Mouse (Mus musculus): Measurements from ENCODE around the gene Fam192a. TPM values are rescaled to one million over a fixed set of nuclear protein-coding genes. Genes with fewer than 3 reads are reported as not detected.

The Fam192a gene
- polyA plus RNA-seq (2015; fragmentation: Nextera tagmentation; extraction: Ambion mirVana) = 58.4 and 58.6 TPM in 2 replicates

DNA sequence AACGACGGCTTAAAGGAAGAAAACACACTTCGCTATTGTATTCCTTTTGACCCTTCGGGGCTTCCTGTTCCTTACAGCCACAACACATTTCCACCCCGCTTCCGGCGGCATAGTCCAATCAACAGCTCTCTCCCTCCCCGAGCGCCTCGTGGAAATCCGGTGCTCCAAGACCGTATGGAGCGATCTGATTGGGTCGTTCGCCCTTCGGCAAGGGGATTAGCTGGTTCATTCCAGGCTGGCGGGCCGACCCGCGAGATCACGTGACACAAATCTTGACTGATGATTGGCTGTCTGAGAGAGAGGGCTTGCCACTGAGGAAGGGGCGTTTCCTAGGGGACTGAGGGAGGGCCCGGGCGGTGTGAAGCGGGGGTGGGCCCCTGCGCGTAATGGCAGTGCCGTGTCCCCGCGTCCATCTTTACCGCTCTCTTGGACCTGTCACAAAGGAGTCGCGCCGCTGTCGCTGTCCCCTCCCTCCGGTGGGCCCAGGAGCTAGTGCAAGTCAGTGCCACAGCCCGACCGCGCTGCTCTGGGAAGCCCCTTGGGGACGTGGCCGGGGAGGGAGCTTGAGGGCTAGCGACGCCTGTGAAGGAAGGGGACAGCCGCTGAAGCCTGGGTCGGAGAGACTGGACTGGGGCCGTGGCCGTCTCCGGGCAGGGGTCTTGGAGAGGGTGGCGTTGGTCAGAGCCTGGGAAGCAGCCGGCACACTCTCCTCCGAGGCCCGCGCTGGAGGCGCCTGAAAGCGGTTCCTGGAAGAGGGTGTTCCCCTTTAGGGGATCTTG, at the start of gene Fam192a, which contains the start of gene Rspry1:
Gene Fam192a, minus strand, starts transcription at position 391 of the 779 bp plus-strand sequence.
Gene Rspry1, plus strand, starts transcription at position 331 of the 779 bp plus-strand sequence.
- no peaks in the 10 kb centered on the region for H3K9me3 ChIP-seq (replicated peaks; ENCODE audit: control insufficient read depth, low read length)
- H3K27ac ChIP-seq (ENCODE audit: low read length) = peak within 1 kb of the TSS; percentile 93
- peak; percentile 100 for ATAC-seq (ENCODE audit: insufficient read depth, low FRiP score)
- no peaks in the 10 kb centered on the region for H3K36me3 ChIP-seq (ENCODE audit: control insufficient read depth, insufficient read depth, low read length)
- peak within 1 kb of the TSS; percentile 98 for H3K4me3 ChIP-seq (replicated peaks; ENCODE audit: low read length)
- under 1% methylated on average over 54 of the region's 55 CpGs for WGBS
- peaks cover 12% of the 10 kb centered on the region for H3K4me1 ChIP-seq (ENCODE audit: control insufficient read depth, insufficient read depth, low read length)
- no peaks in the 10 kb centered on the region for H3K27me3 ChIP-seq (ENCODE audit: control insufficient read depth, insufficient read depth, low read length)
- H3K9ac ChIP-seq (ENCODE audit: low read length) = peak within 1 kb of the TSS; percentile 98
- peak within 1 kb of the TSS; percentile 97 for H3K4me2 ChIP-seq (ENCODE audit: low read depth, low read length)

DNA sequence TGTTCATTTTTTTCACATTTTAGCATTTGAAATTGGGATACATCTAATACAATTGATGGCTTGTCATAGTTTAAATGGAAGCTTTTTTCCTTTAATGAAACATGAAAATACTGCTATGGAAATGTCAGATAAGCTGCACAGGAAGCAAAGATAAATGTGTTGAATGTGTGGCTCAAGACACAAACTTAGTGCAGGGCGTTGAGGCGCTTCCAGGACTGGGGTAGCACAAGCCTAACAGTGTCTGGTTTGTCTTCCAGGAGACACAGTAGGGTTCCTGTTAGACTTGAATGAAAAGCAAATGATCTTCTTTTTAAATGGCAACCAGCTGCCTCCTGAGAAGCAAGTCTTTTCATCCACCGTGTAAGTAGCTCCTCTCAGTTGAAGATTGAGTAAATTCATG, 47.7 kb upstream of the Fam192a start:
- H3K27me3 ChIP-seq (ENCODE audit: control insufficient read depth, insufficient read depth, low read length) = no peaks in the 10 kb centered on the region
- no peak overlapping the region for H3K9ac ChIP-seq (ENCODE audit: low read length)
- no peak overlapping the region for H3K4me3 ChIP-seq (replicated peaks; ENCODE audit: low read length)
- no peak overlapping the region for H3K27ac ChIP-seq (ENCODE audit: low read length)
- peaks cover 12% of the 10 kb centered on the region; the same call in 1 of the 2 replicates for H3K36me3 ChIP-seq (ENCODE audit: control insufficient read depth, insufficient read depth, low read length)
- no peaks in the 10 kb centered on the region for H3K9me3 ChIP-seq (replicated peaks; ENCODE audit: control insufficient read depth, low read length)
- 80% methylated on average over 3 of the region's 3 CpGs for WGBS
- H3K4me1 ChIP-seq (ENCODE audit: control insufficient read depth, insufficient read depth, low read length) = no peaks in the 10 kb centered on the region
- ATAC-seq (ENCODE audit: insufficient read depth, low FRiP score) = no peak
- H3K4me2 ChIP-seq (ENCODE audit: low read depth, low read length) = no peak overlapping the region

DNA sequence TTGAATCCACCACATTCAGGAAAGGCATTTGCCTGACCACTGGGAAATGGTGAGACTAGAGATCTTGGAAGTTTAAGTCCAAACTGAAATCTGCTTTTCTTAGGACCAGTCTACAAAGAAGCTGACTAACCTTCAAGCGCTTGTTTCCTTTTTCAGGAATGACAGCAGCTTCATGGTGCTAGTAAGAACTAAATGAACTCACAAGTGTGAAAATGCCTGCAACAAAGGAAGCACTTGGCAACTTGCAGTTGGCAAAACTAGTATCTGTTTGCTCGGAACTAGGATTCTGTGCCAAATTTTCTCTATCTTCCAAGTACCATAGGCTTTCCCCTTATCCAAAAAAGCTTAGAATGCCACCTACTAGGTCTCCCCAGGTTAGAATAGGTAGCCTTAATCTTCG, 44.4 kb upstream of the Fam192a start:
- Histone ChIP-seq H3K9me3 (replicated peaks; ENCODE audit: control insufficient read depth, low read length) (no peaks in the 10 kb centered on the region), H3K9ac (ENCODE audit: low read length) (no peak overlapping the region), H3K36me3 (ENCODE audit: control insufficient read depth, insufficient read depth, low read length) (peaks cover 15% of the 10 kb centered on the region; the same call in 1 of the 2 replicates), H3K27ac (ENCODE audit: low read length) (no peak overlapping the region), H3K4me2 (ENCODE audit: low read depth, low read length) (no peak overlapping the region), H3K4me1 (ENCODE audit: control insufficient read depth, insufficient read depth, low read length) (no peaks in the 10 kb centered on the region), H3K4me3 (replicated peaks; ENCODE audit: low read length) (no peak overlapping the region), H3K27me3 (ENCODE audit: control insufficient read depth, insufficient read depth, low read length) (no peaks in the 10 kb centered on the region)
- WGBS = 94% methylated on average over 3 of the region's 3 CpGs
- no peak for ATAC-seq (ENCODE audit: insufficient read depth, low FRiP score)

DNA sequence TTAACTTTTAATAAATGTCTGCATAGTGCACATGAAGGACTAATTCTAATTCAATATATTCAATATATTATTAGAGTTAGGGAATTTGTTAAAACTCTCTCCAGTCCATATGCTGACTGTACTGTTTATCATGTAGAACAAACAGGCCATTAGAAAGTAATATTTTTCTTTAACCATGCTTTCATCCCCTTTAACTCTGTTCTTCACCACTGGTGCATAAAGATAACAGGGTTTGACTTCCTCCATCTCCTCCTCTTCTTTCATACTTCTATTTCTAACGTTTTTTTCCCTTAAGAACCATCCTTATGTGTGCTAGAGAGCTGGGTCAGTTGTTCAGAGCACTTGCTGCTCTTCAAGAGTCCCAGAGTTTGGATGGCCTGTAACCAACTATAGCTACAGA, 43.4 kb upstream of the Fam192a start:
- no peak overlapping the region for H3K27ac ChIP-seq (ENCODE audit: low read length)
- no peaks in the 10 kb centered on the region for H3K27me3 ChIP-seq (ENCODE audit: control insufficient read depth, insufficient read depth, low read length)
- no peak overlapping the region for H3K4me2 ChIP-seq (ENCODE audit: low read depth, low read length)
- WGBS = 47% methylated on average over 1 of the region's 1 CpGs
- H3K9ac ChIP-seq (ENCODE audit: low read length) = no peak overlapping the region
- peaks cover 18% of the 10 kb centered on the region; the same call in 1 of the 2 replicates for H3K36me3 ChIP-seq (ENCODE audit: control insufficient read depth, insufficient read depth, low read length)
- no peaks in the 10 kb centered on the region for H3K9me3 ChIP-seq (replicated peaks; ENCODE audit: control insufficient read depth, low read length)
- no peak overlapping the region for H3K4me3 ChIP-seq (replicated peaks; ENCODE audit: low read length)
- ATAC-seq (ENCODE audit: insufficient read depth, low FRiP score) = no peak
- no peaks in the 10 kb centered on the region for H3K4me1 ChIP-seq (ENCODE audit: control insufficient read depth, insufficient read depth, low read length)

DNA sequence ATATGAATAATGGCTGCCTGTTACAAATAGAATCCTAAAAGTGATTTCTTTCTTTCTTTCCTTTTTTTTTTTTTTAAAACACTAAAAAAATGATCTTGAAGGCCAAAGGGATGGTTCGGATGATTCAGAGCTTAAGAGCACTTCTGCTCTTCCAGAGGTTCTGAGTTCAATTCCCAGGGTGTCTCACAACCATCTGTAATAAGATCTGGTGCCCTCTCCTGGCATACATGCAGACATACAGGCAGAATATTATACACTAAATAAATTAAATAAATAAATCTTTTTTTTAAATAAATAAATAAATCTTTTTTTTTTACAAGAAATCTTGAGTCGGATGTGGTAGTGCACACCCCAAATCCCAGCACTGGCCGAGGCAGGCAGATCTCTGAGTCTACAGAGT, 40.1 kb upstream of the Fam192a start:
- no peak overlapping the region for H3K4me2 ChIP-seq (ENCODE audit: low read depth, low read length)
- H3K9ac ChIP-seq (ENCODE audit: low read length) = no peak overlapping the region
- H3K27ac ChIP-seq (ENCODE audit: low read length) = no peak overlapping the region
- peaks cover 29% of the 10 kb centered on the region for H3K36me3 ChIP-seq (ENCODE audit: control insufficient read depth, insufficient read depth, low read length)
- H3K4me1 ChIP-seq (ENCODE audit: control insufficient read depth, insufficient read depth, low read length) = no peaks in the 10 kb centered on the region
- no peak overlapping the region for H3K4me3 ChIP-seq (replicated peaks; ENCODE audit: low read length)
- ATAC-seq (ENCODE audit: insufficient read depth, low FRiP score) = no peak
- 89% methylated on average over 3 of the region's 3 CpGs for WGBS
- no peaks in the 10 kb centered on the region for H3K27me3 ChIP-seq (ENCODE audit: control insufficient read depth, insufficient read depth, low read length)
- no peaks in the 10 kb centered on the region for H3K9me3 ChIP-seq (replicated peaks; ENCODE audit: control insufficient read depth, low read length)

DNA sequence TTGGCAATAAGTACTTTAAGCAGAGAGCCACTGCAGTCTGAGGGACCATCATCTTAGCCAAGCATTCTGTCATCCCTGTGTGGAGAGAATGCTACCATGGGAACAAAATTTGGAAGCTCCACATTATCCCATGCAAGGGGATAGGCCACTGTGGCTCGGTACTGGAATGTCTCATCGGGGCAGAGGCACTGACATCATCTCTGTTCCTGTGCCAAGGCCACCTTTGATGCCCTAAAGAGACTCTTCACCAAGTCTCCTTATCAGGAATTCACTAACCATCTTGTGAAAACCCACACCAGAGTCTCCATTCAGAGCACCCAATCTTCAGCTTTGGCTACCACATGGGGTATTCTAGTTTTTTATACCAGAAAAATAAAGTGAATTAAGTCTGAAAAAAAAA, 39.4 kb upstream of the Fam192a start:
- no peaks in the 10 kb centered on the region for H3K9me3 ChIP-seq (replicated peaks; ENCODE audit: control insufficient read depth, low read length)
- H3K4me2 ChIP-seq (ENCODE audit: low read depth, low read length) = no peak overlapping the region
- H3K4me1 ChIP-seq (ENCODE audit: control insufficient read depth, insufficient read depth, low read length) = no peaks in the 10 kb centered on the region
- H3K4me3 ChIP-seq (replicated peaks; ENCODE audit: low read length) = no peak overlapping the region
- no peak overlapping the region for H3K9ac ChIP-seq (ENCODE audit: low read length)
- H3K36me3 ChIP-seq (ENCODE audit: control insufficient read depth, insufficient read depth, low read length) = peaks cover 24% of the 10 kb centered on the region
- 95% methylated on average over 2 of the region's 2 CpGs for WGBS
- no peaks in the 10 kb centered on the region for H3K27me3 ChIP-seq (ENCODE audit: control insufficient read depth, insufficient read depth, low read length)
- no peak for ATAC-seq (ENCODE audit: insufficient read depth, low FRiP score)
- H3K27ac ChIP-seq (ENCODE audit: low read length) = no peak overlapping the region

DNA sequence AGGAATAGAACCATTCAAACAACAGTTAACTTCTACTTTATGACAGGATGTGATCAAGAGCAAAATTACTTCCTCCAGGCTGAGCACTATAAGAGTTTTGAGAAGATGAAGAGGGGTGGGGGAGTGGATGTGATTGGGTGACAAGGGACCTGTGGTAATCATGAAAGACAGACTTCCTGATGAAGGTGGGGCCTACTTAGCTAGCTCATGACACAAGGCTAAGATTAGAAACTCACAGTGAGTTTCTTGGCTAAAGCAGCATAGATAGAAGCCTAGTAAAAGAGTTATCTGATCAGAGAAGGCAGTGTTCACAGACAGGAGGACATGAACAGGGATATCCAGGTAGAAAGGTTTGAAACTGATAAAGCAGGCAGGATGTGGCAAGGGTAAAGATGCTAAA, 32.4 kb upstream of the Fam192a start:
- Histone ChIP-seq H3K27ac (ENCODE audit: low read length) (no peak overlapping the region), H3K36me3 (ENCODE audit: control insufficient read depth, insufficient read depth, low read length) (peaks cover 28% of the 10 kb centered on the region)
- no peak for ATAC-seq (ENCODE audit: insufficient read depth, low FRiP score)

DNA sequence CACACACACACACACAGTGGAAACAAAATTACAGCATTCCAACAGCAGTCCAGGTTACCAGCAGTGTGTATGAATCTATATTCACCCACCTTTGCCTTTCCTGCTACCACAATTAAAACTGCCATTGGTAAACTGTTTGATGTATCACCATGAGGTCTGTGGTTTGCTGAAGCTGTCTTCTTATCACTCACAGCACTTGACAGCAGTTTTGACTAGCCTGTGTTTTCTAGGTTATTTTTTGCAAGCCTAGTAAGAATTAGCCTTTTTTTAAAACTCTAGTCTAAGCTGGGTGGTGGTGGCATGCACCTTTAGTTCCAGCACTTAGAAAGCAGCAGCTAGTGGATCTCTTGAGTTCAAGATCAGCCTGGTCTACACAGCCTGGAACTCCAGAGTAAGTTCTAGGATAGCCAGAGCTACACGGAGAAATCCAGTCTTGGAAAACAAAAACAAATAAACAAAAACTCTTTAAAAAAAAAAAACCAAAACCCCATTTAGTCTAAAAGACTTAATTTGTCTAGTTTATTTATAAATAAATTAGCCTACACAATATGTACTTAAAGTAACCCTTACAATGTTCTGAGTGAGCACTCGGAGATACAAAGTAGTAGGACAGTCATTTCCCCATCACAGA, 31.9 kb upstream of the Fam192a start:
- Histone ChIP-seq H3K4me1 (ENCODE audit: control insufficient read depth, insufficient read depth, low read length) (no peaks in the 10 kb centered on the region), H3K9ac (ENCODE audit: low read length) (no peak overlapping the region), H3K9me3 (replicated peaks; ENCODE audit: control insufficient read depth, low read length) (no peaks in the 10 kb centered on the region), H3K4me2 (ENCODE audit: low read depth, low read length) (no peak overlapping the region), H3K27ac (ENCODE audit: low read length) (no peak overlapping the region), H3K4me3 (replicated peaks; ENCODE audit: low read length) (no peak overlapping the region), H3K27me3 (ENCODE audit: control insufficient read depth, insufficient read depth, low read length) (no peaks in the 10 kb centered on the region), H3K36me3 (ENCODE audit: control insufficient read depth, insufficient read depth, low read length) (peaks cover 28% of the 10 kb centered on the region)
- WGBS = 75% methylated on average over 2 of the region's 2 CpGs
- no peak for ATAC-seq (ENCODE audit: insufficient read depth, low FRiP score)

More for the DNA sequence above, 32.4 kb upstream of the Fam192a start:
- no peak overlapping the region for H3K4me3 ChIP-seq (replicated peaks; ENCODE audit: low read length)
- no peak overlapping the region for H3K9ac ChIP-seq (ENCODE audit: low read length)
- no peaks in the 10 kb centered on the region for H3K27me3 ChIP-seq (ENCODE audit: control insufficient read depth, insufficient read depth, low read length)
- no peaks in the 10 kb centered on the region for H3K4me1 ChIP-seq (ENCODE audit: control insufficient read depth, insufficient read depth, low read length)
- no peak overlapping the region for H3K4me2 ChIP-seq (ENCODE audit: low read depth, low read length)
- H3K9me3 ChIP-seq (replicated peaks; ENCODE audit: control insufficient read depth, low read length) = no peaks in the 10 kb centered on the region

DNA sequence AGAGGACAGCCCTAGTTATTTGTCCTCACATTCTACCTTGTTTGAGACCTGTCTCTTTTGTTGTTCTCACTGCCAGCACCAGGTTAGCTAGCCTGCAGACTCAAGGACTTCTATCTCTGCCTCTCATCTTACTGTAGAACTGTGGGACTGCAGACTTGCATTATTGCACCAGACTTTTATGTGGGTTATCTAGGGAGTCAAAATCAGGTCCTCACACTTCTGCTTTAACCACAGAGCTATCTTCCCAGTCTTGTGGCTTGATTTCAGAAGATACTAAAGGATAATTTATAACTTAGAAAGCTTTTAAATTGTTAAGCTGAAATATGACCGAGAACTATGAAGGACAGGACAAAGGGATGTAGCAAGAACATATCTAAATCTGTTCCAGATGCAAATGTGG, 23.1 kb upstream of the Fam192a start:
- no peak overlapping the region for H3K4me3 ChIP-seq (replicated peaks; ENCODE audit: low read length)
- H3K27me3 ChIP-seq (ENCODE audit: control insufficient read depth, insufficient read depth, low read length) = no peaks in the 10 kb centered on the region
- 96% methylated on average over 1 of the region's 1 CpGs for WGBS
- no peak overlapping the region for H3K27ac ChIP-seq (ENCODE audit: low read length)
- H3K36me3 ChIP-seq (ENCODE audit: control insufficient read depth, insufficient read depth, low read length) = peaks cover 2% of the 10 kb centered on the region; the same call in 1 of the 2 replicates
- H3K9me3 ChIP-seq (replicated peaks; ENCODE audit: control insufficient read depth, low read length) = no peaks in the 10 kb centered on the region
- no peak for ATAC-seq (ENCODE audit: insufficient read depth, low FRiP score)
- H3K4me2 ChIP-seq (ENCODE audit: low read depth, low read length) = no peak overlapping the region
- no peaks in the 10 kb centered on the region for H3K4me1 ChIP-seq (ENCODE audit: control insufficient read depth, insufficient read depth, low read length)
- no peak overlapping the region for H3K9ac ChIP-seq (ENCODE audit: low read length)
